Comparison of ENCODE assay signal across 8 mouse cellular contexts in the genomic region with DNA sequence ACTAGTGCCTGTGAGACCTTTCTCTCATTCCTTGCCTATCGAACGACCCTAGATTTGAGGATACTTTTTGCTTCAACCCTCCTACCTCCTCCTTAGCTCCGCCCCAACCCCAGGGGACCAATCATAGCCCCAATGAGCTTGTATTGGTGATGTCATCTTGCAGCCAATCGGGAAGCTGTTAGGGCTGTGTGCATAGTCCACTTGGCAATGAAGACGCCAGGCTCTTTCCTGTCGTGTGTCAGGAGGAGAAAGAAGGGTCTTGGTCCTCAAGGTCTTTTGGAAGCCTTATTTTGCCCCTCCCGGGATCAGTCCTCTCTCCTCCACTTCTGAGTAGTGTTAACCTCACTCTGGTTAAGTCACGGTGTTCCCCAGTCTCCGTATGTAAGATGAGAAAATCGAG. TPM values are rescaled to one million over a fixed set of nuclear protein-coding genes. Genes with fewer than 3 reads are reported as not detected.
A peak's percentile ranks its signal among the peaks of the same experiment; 100 is the strongest.
DNase-seq lines count a peak whose midpoint lies in the region; ATAC-seq lines count a peak whose summit lies in the region.

No protein-coding gene starts in this region.

- no peaks in the 10 kb centered on the region for H3K9me3 ChIP-seq in embryonic facial prominence, embryonic 13.5 days
- H3K9me3 ChIP-seq in limb, embryonic 12.5 days, result no peaks in the 10 kb centered on the region
- no peaks in the 10 kb centered on the region for H3K9me3 ChIP-seq in midbrain, embryonic 13.5 days

- H3K27ac ChIP-seq in embryonic facial prominence, embryonic 13.5 days, result peak overlapping the region; percentile 60
- no peak overlapping the region for H3K27ac ChIP-seq in limb, embryonic 12.5 days
- H3K27ac ChIP-seq in midbrain, embryonic 13.5 days, result peak overlapping the region; percentile 84

- peak overlapping the region; percentile 64 for H3K4me2 ChIP-seq in embryonic facial prominence, embryonic 13.5 days
- peak overlapping the region; percentile 55 for H3K4me2 ChIP-seq in limb, embryonic 12.5 days
- H3K4me2 ChIP-seq in midbrain, embryonic 13.5 days (replicated peaks), result peak overlapping the region; percentile 58

- H3K36me3 ChIP-seq in embryonic facial prominence, embryonic 13.5 days, result no peaks in the 10 kb centered on the region
- no peaks in the 10 kb centered on the region for H3K36me3 ChIP-seq in limb, embryonic 12.5 days
- H3K36me3 ChIP-seq in midbrain, embryonic 13.5 days, result no peaks in the 10 kb centered on the region; the same call in 1 of the 2 replicates

- peaks cover 24% of the 10 kb centered on the region for H3K4me1 ChIP-seq in embryonic facial prominence, embryonic 13.5 days
- H3K4me1 ChIP-seq in limb, embryonic 12.5 days (replicated peaks), result peaks cover 16% of the 10 kb centered on the region
- peaks cover 70% of the 10 kb centered on the region for H3K4me1 ChIP-seq in midbrain, embryonic 13.5 days (replicated peaks)

- ATAC-seq in CD4-positive, CD25-positive, alpha-beta regulatory T cell, adult 4 months, result no peak
- peak; percentile 86 for ATAC-seq in embryonic facial prominence, embryonic 13.5 days (ENCODE audit: insufficient number of reproducible peaks, insufficient read depth, low FRiP score, low TSS enrichment, low read depth)
- peak; percentile 91 for ATAC-seq in limb, embryonic 12.5 days (ENCODE audit: insufficient number of reproducible peaks, insufficient read depth, low FRiP score, low TSS enrichment, low read depth)
- peak; percentile 91 for ATAC-seq in midbrain, embryonic 13.5 days

- peak overlapping the region; percentile 43 for H3K4me3 ChIP-seq in embryonic facial prominence, embryonic 13.5 days
- peak overlapping the region; percentile 34 for H3K4me3 ChIP-seq in limb, embryonic 12.5 days (replicated peaks)
- peak overlapping the region; percentile 33 for H3K4me3 ChIP-seq in midbrain, embryonic 13.5 days (replicated peaks)

- H3K27me3 ChIP-seq in embryonic facial prominence, embryonic 13.5 days, result peaks cover 10% of the 10 kb centered on the region; the same call in 1 of the 2 replicates
- peaks cover 21% of the 10 kb centered on the region for H3K27me3 ChIP-seq in limb, embryonic 12.5 days
- H3K27me3 ChIP-seq in midbrain, embryonic 13.5 days, result no peaks in the 10 kb centered on the region

- H3K9ac ChIP-seq in embryonic facial prominence, embryonic 13.5 days, result peak overlapping the region; percentile 64
- H3K9ac ChIP-seq in limb, embryonic 12.5 days (replicated peaks), result 0 out of 2 replicates have a peak overlapping the region, but pooled peaks have one; percentile 42
- H3K9ac ChIP-seq in midbrain, embryonic 13.5 days (replicated peaks), result peak overlapping the region; percentile 55

- peak; percentile 41 for DNase-seq in CD4-positive, CD25-positive, alpha-beta regulatory T cell, adult 2 months (ENCODE audit: low read depth, low spot score)
- DNase-seq in heart, adult 8-10 months (ENCODE audit: low spot score), result peak; percentile 69
- peak; percentile 63 for DNase-seq in kidney, adult 18-20 months
- peak; percentile 47 to 59 for DNase-seq in spleen, postnatal 36 days (ENCODE audit: low spot score in 2 of 2)

- WGBS in embryonic facial prominence, embryonic 13.5 days, result 3% methylated on average over 10 of the region's 10 CpGs
- WGBS in limb, embryonic 12.5 days, result 4% methylated on average over 10 of the region's 10 CpGs
- WGBS in midbrain, embryonic 13.5 days, result 1% methylated on average over 10 of the region's 10 CpGs

RNA-seq across cellular contexts. Expression of gene Pde1b, which starts 11.3 kb away (rescaled TPM):
- 1 to 10 TPM; 2.6 to 3.8 TPM for polyA plus RNA-seq in CD4-positive, CD25-positive, alpha-beta regulatory T cell, adult 4 months (2017; shearing (Covaris generic))
- polyA plus RNA-seq in embryonic facial prominence, embryonic 13.5 days (2015; fragmentation: Nextera tagmentation; extraction: Ambion mirVana), result 7.1 and 8.8 TPM in 2 replicates
- 1 to 10 TPM in 3 of 4 experiments, under 1 TPM in 1; 0.79 to 2.5 (median 1.2) TPM for total RNA-seq in heart, adult 8-10 months (2022)
- polyA plus RNA-seq in limb, embryonic 12.5 days (2016; fragmentation: Nextera tagmentation; extraction: Ambion mirVana), result 4.2 and 4.5 TPM in 2 replicates
- 67.5 and 70.8 TPM in 2 replicates for polyA plus RNA-seq in midbrain, embryonic 13.5 days (2015; fragmentation: Nextera tagmentation; extraction: Ambion mirVana)

RNA-seq across cellular contexts. Expression of gene Ppp1r1a, which starts 23.7 kb away (rescaled TPM):
- not detected for polyA plus RNA-seq in CD4-positive, CD25-positive, alpha-beta regulatory T cell, adult 4 months (2017; shearing (Covaris generic))
- polyA plus RNA-seq in embryonic facial prominence, embryonic 13.5 days (2015; fragmentation: Nextera tagmentation; extraction: Ambion mirVana), result 12.6 and 16.9 TPM in 2 replicates
- total RNA-seq in heart, adult 8-10 months (2022), result 10 to 100 TPM in 2 of 4 experiments, 1 to 10 TPM in 2; 8.7 to 15.2 (median 12.4) TPM
- polyA plus RNA-seq in limb, embryonic 12.5 days (2016; fragmentation: Nextera tagmentation; extraction: Ambion mirVana), result 7.9 and 10.1 TPM in 2 replicates
- 84.8 and 86.8 TPM in 2 replicates for polyA plus RNA-seq in midbrain, embryonic 13.5 days (2015; fragmentation: Nextera tagmentation; extraction: Ambion mirVana)

RNA-seq across cellular contexts. Expression of gene Glycam1, which starts 50.8 kb away (rescaled TPM):
- polyA plus RNA-seq in CD4-positive, CD25-positive, alpha-beta regulatory T cell, adult 4 months (2017; shearing (Covaris generic)), result not detected
- polyA plus RNA-seq in embryonic facial prominence, embryonic 13.5 days (2015; fragmentation: Nextera tagmentation; extraction: Ambion mirVana), result not detected in 2 replicates
- total RNA-seq in heart, adult 8-10 months (2022), result not detected
- not detected in 2 replicates for polyA plus RNA-seq in limb, embryonic 12.5 days (2016; fragmentation: Nextera tagmentation; extraction: Ambion mirVana)
- polyA plus RNA-seq in midbrain, embryonic 13.5 days (2015; fragmentation: Nextera tagmentation; extraction: Ambion mirVana), result not detected in 2 replicates
